Mouse (Mus musculus) cerebellum, adult 18-20 months (tissue): ENCODE results near the gene Midn.

Experiments used
- DNase-seq, 2 experiments: peaks; one replicate each; pipeline ENCODE4 v3.0.0; 2021

Midn gene

GRCm38 (mm10) chr10:80130403-80131031 is 17.6 kb upstream of the Midn start:
- peak in 1 of 2 experiments; percentile 28 for DNase-seq

DNA sequence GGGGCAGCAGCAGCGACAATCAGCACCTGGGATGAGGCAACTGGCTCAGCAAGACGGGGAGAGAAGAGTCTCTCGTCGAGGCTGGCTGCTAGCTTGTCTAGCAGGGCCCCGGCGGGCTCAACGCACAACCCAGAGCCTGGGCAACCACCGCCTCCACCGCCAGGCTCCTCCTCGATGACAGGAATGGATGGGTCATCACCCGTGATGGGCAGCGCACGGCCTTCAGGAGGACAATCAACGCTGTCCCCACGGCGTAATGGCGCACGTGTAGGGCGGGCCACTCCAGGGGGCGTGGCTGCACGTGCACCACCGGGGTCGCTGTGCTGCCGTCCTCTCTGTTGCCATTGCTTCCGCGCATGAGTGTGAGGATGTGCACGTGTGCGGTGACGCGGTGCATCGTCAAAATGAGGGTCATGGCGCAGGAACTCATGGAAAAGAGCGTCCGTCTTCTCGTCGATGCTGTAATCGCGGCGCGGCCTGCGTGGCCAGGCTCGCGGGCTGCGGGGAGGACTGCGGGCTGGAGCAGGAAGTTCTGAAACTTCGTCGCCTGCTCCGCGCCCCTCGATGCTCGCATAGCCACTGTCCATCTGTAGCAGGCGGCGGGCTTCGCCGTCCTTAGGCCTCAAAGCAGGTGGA is 16.6 kb upstream of the Midn start:
- DNase-seq: peak in 1 of 2 experiments; percentile 35

- peak; percentile 14 to 35 for DNase-seq
Measured at GRCm38 (mm10) chr10:80131952-80132350, 16.1 kb upstream of the Midn start.

DNA sequence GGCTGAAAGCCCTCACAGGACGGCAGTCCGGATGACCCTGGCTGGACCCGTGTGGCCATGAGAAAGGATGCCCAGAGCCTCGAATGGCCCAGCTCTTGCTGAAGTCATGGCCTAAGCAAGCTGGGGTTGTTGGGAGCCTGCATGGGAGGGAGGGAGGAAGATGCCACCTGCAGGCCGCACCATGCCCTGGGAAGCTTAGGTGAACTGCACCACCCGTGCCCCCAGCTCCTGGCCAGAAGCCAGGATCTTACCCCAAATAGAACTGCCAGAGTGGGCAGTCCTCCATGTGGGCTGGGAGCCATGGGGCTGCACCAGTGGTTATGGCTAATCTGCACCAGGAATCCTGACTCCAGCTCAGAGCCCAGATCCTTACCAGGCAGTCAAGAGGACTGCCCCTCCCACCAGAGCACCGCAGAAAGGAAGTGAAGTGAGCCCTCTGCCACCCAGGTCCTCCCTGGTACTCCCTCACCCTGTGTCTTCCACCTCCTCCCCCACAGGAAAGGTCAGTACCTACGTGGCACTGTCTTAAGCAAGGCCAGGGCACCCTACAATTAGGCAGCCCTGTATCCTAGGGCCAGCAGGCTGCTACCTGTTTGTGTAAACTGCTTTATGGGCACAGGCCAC is 14.7 kb upstream of the Midn start:
- peak in 1 of 2 experiments; percentile 53 for DNase-seq

GRCm38 (mm10) chr10:80134421-80134820 is 13.7 kb upstream of the Midn start:
- no peak for DNase-seq

- DNase-seq: no peak
Measured at GRCm38 (mm10) chr10:80135161-80135560, 12.9 kb upstream of the Midn start.

DNA sequence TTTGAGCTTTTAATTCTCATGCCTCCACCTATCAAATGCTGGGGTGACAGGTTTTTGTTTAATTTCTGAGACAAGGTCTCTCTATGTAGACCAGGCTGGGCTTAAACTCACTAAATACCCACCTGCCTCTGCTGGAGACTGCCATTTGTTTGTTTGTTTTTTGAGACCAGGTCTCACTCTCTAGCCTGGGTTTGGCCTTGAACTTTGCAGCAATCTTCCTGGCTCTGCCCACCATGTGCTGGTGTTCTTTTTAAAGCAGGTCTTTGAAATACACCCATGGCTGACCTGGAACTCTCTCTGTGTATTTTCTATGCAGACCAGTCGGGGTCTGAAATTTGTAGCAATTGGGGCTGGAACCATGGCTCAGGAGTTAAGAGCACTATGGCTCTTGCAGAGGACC is 12.4 kb upstream of the Midn start:
- no peak for DNase-seq

DNA sequence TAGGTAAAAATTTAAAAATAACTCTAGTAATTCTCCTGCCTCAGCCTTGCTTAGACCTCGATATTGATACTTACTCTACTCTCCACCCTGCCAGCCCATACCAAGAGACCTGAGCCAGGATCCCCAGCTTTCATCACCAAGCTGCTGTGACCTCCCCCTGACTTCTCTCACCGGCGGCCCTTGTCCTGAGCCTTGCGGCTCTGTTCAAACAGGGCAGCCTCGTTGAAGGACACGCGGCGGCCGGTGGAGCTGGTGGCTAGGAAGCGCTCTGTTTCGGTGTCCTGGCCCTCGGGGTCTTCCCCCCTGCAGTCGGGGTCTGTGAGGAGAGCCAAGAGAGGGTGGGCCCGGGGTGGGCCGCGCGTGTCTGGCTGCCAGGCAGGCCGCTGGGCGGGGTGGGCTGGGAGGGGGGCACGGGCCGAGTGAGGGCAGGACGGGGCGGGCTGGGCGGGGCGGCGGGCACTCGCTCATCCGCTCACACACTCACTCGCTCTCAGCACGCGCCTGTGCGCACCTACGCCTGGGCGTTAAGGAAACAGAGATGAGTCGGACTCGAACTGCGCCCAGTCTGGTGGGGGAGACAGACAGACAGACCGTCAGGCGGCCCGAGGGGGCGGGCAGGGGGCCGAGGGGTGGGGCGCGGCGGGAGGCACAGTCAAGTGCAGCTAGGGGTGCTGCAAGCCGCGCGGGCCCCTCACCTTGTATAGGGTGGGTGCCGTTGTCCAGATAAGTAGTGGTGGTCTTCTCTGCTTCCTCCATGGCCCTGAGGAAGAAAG is 11.7 kb upstream of the Midn start:
- DNase-seq: no peak

GRCm38 (mm10) chr10:80136952-80137625 is 11.0 kb upstream of the Midn start:
- peak in 1 of 2 experiments; percentile 57 for DNase-seq

- DNase-seq: peak in 1 of 2 experiments; percentile 61
Measured at GRCm38 (mm10) chr10:80137626-80138552, 10.2 kb upstream of the Midn start.

DNA sequence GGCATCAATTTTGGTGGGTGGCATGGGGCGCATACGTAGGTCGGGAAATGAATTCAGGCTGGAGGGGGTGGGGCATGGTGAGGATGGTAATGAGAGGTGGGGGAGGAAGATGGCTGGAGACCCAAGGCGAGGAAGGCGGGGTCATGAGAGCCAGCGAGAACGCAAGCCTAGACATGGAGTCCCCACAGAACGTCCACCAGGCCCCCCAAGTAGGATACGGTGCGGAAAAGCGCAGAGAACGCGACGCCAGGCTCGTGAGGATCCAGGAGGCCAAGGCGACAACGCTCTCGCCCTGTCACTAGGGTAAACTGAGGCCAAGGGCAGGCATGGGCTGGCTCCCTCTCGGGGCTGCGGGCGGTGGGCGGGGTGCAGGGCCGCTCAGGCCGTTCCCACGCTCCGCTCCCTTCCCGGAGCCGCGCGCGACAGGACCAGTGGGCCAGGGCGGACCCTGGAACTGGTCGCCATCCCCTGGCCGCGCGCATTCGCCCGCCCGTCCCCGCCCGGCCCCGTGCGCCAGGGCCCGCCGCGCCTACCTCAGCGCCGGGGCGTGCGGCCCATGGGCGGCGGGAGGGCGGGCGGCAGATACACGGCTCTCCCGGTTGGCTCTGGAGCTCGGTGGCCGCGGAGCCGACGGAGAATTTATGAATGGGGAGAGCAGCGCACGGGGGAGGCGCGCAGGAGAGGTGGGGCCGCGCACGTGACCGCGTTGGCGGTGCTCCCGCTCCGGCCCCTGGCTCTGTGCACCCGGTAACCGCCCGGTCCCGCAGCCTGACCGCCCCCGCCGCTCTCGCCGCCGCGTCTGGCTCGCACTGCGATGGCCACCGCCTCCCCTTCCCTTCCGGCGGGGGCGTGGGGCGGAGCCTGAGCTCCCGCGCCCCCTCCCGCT is 9.3 kb upstream of the Midn start, which contains the start of gene Atp5d:
Gene Atp5d, plus strand, starts transcription at position 80 of the 886 bp plus-strand sequence.
- peak; percentile 78 to 84 for DNase-seq

GRCm38 (mm10) chr10:80139439-80139775 is 8.7 kb upstream of the Midn start:
- DNase-seq: no peak

DNA sequence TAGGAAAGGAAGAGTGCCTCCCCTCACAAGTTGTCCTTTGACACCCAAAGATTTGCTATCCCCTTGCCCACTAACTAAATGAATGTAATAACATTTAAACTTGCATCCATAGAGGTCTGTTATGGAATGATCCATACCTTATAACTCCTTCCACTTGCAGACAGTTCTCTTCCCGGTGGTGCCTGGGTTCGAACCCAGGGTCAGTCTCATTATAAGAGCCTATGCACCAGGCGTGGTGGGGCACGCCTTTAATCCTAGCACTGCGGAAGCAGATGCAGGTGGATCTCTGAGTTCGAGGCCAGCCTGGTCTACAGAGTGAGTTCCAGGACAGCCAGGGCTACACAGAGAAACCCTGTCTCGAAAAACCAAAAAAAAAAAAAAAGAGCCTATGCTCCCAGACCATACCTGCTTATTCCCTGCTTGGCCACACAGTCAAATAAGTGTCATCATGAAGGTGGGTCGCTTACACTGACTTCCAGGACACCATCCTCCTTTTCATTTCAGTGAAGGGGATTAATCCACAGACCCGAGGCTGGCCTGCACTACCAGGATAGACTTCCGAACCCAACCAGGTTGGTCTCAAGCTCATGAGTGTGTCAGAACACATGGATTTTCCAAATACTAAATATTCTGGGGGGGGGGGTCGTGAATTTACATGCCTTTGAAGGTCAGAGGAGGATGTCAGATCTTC is 8.0 kb upstream of the Midn start:
- DNase-seq: no peak

- DNase-seq: no peak
Measured at GRCm38 (mm10) chr10:80140666-80141035, 7.4 kb upstream of the Midn start, which contains the start of gene Cbarp. Gene Cbarp (minus strand): TSS chr10:80140835.

DNA sequence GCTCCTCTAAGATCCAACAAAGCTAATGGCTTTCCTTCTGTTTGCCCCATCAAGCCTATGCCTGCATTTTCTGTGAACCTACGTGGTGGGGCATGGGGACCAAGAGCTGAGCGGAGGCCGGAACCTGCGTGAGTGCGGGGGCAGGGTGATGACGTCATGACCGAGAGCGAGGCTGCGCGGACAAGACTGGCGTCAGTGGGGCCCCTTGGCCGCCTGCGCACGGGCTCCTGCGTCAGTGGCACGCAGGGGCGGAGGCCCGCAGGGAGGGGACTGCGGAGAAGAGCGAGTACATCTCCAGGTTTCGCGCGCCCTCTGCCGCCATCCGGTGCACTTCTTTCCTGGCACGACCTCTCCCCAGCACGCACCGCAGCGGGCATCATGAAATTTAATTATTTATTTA is 6.8 kb upstream of the Midn start:
- peak; percentile 98 to 99 for DNase-seq

DNA sequence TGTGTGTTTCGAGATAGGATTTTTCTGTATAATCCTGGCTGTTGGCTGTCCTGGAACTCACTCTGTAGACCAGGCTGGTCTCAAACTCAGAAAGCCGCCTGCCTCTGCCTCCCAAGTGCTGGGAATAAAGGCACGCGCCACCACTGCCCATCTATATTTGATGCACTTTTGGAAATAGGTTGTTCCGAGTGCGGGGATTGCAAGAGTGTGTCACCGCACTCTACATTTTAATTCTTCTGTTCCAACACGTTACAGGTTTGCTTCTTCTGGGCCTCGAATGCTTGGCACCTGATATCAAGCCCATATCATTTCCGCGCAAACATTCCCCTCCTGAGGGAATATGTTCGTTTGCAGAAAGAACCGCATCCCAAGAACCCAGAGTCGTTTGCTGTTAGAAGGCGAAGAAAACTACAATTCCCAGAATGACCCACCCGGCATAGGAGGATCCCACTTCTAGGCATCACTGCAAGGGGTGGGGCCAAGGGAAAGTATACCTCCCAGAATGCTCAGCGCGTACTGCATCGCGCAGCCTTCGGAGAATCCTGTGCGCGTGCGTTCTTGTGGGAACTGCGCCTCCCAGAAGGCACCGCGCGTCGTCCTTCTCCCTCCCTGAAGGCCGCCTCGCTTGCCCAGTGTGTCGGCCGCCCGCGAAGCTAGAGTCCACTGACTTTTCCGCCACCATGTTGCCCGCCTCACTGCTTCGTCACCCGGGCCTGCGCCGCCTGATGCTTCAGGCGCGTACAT is 6.1 kb upstream of the Midn start:
- DNase-seq: peak; percentile 94 to 99

DNA sequence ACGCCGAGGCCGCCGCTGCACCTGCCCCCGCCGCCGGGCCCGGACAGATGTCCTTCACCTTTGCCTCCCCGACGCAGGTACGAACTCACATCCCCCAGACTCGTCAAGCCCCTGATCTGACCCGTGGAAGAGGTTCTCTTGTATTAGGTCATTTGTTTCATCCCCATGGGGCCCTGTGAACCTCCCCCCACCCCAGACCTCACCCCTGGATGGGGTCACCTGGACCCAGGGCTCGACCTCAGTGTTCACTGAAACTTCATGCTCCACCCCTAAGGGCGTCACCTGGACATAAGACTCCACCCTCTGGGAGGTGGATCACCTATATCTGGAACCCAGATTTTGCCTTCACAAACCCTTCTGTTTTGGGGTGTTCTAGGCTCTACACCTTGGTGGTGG is 5.5 kb upstream of the Midn start:
- peak in 1 of 2 experiments; percentile 61 for DNase-seq

DNA sequence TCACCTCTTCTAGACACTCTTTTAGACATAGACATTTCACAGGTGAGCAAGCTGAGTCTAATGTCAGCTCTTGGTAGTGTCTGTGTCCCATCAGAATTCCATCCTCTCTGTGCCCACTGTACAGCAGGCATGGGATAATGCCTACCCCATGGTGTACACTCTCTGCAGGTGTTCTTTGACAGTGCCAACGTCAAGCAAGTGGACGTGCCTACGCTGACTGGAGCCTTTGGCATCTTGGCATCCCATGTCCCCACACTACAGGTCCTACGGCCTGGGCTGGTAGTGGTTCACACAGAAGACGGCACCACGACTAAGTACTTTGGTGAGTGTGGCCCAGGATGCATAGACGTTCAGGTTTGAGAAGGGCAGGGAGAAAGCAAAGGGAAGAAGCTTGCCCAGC is 4.4 kb upstream of the Midn start:
- DNase-seq: no peak

- DNase-seq: no peak
Measured at GRCm38 (mm10) chr10:80144159-80144558, 3.9 kb upstream of the Midn start.
